Mouse (Mus musculus): ENCODE measurements around the gene Ppp1r14d.

DNA sequence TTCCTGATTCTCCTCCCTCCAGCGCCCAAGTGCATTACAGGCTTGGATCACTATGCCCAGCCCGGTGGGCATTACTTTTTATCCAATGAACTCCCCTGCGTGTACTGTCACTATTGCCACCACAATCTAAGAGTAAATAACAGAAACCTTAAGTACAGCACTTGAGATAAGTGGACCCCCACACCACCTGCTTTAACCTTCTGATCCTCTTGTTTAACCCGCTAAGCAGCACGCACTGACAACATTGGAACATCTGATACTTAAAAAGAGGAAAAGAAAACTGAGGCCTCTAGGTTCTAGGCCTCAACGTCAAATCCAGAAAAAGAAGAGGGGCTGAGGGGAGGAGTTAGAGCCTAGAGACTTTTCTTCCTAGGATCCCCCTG lies 21.8 kb downstream of the Ppp1r14d start:
- no peak for TF ChIP-seq POLR2A (IDR thresholded peaks at IDR 0.05; ENCODE audit: control insufficient read depth, low read depth, low read length)
- no peak for TF ChIP-seq CTCF (IDR thresholded peaks at IDR 0.05; ENCODE audit: control insufficient read depth, insufficient read depth, insufficient replicate concordance, low read depth, low read length)

Measured in testis, adult 2 months (tissue).